Mouse (Mus musculus) cerebellum, adult (tissue): Measurements from ENCODE around the gene Fancm.

Source experiments
- ATAC-seq: cut with Nextera tagmentation; 2 replicates; pipeline ENCODE4 v1.9.2; 2017; ENCODE audit warnings: mild to moderate bottlenecking, moderate library complexity, mixed read lengths; ENCODE audit not compliant: insufficient number of reproducible peaks, low FRiP score, low TSS enrichment

Gene Fancm

GRCm38 (mm10) chr12:65075085-65075732 lies at the start of gene Fancm:
TSS of gene Fancm (plus strand) at chr12:65075603.
- ATAC-seq, result peak; percentile 59

GRCm38 (mm10) chr12:65035839-65036189 lies 39.6 kb upstream of the Fancm start:
- ATAC-seq, result peak; percentile 3; the same call in 1 of the 2 replicates

- peak; percentile 96 for ATAC-seq
Observed at GRCm38 (mm10) chr12:65036190-65036870, 39.1 kb upstream of the Fancm start, which contains the start of gene Prpf39. TSS of gene Prpf39 (plus strand) at chr12:65036333.

GRCm38 (mm10) chr12:65036892-65037545 lies 38.4 kb upstream of the Fancm start:
- ATAC-seq, result no peak

GRCm38 (mm10) chr12:65037546-65037937 lies 37.9 kb upstream of the Fancm start:
- no peak for ATAC-seq

GRCm38 (mm10) chr12:65048799-65049198 lies 26.6 kb upstream of the Fancm start:
- ATAC-seq, result no peak

GRCm38 (mm10) chr12:65058203-65058602 lies 17.2 kb upstream of the Fancm start:
- ATAC-seq, result no peak

- no peak for ATAC-seq
Observed at GRCm38 (mm10) chr12:65061082-65061481, 14.3 kb upstream of the Fancm start.

- no peak for ATAC-seq
Observed at GRCm38 (mm10) chr12:65065241-65065640, 10.2 kb upstream of the Fancm start.

GRCm38 (mm10) chr12:65066234-65066633 lies 9.2 kb upstream of the Fancm start:
- ATAC-seq, result no peak

GRCm38 (mm10) chr12:65068409-65068808 lies 7.0 kb upstream of the Fancm start:
- ATAC-seq, result no peak

- ATAC-seq, result no peak
Observed at GRCm38 (mm10) chr12:65072911-65073610, 2.3 kb upstream of the Fancm start.

GRCm38 (mm10) chr12:65073611-65074178 lies 1.7 kb upstream of the Fancm start, which contains the start of gene Fkbp3:
TSS of gene Fkbp3 (minus strand) at chr12:65074007.
- peak; percentile 88 for ATAC-seq

- no peak for ATAC-seq
Observed at GRCm38 (mm10) chr12:65074651-65075050, 752 bp upstream of the Fancm start.

GRCm38 (mm10) chr12:65075733-65076310 lies 419 bp downstream of the Fancm start:
- ATAC-seq, result no peak

- no peak for ATAC-seq
Observed at GRCm38 (mm10) chr12:65076906-65077305, 1.5 kb downstream of the Fancm start.

- no peak for ATAC-seq
Observed at GRCm38 (mm10) chr12:65108746-65109145, 33.3 kb downstream of the Fancm start.

GRCm38 (mm10) chr12:65111503-65111902 lies 36.1 kb downstream of the Fancm start:
- ATAC-seq, result no peak

GRCm38 (mm10) chr12:65112811-65113210 lies 37.4 kb downstream of the Fancm start:
- no peak for ATAC-seq

GRCm38 (mm10) chr12:65113925-65114324 lies 38.5 kb downstream of the Fancm start:
- ATAC-seq, result no peak
